Mouse (Mus musculus): ENCODE results near the gene Kcnrg. TPM values are rescaled to one million over a fixed set of nuclear protein-coding genes. Genes with fewer than 3 reads are reported as not detected.
"Not testable (repeated sequence)": the region's sequence is repeated elsewhere in the genome, so short reads cannot be mapped to it uniquely, and the experiment has no call there.

Kcnrg gene
- polyA plus RNA-seq (2016; fragmentation: Nextera tagmentation; extraction: Ambion mirVana) = 0.39 and 0.84 TPM in 2 replicates

DNA sequence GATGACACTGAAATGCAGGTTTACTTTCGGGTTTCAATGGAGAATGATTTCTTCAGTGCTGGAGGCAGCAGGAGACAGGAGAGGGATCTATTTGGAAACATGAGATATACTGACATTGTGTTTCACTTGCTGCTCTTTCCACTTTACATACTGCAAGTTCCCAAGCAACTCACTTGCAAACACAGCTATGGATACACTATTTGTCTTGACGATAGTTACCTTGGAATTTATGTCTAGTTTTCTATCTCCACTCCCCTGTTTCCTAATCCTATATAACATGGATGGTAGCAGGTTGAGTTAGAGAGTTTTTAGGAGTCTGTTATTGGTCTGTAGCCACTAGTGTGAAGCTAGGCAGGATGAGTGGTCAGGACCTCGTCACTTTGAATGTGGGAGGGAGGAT is at the start of gene Kcnrg:
TSS of gene Kcnrg (plus strand) at position 301 of the 400 bp plus-strand sequence.
- no peaks in the 10 kb centered on the region for H3K9me3 ChIP-seq
- H3K36me3 ChIP-seq = peaks cover 29% of the 10 kb centered on the region
- 87% methylated on average over 3 of the region's 3 CpGs for WGBS
- H3K4me3 ChIP-seq = no peak within 1 kb of the TSS
- no peaks in the 10 kb centered on the region for H3K27me3 ChIP-seq (ENCODE audit: insufficient read depth, poor library complexity, severe bottlenecking)
- DNase-seq (ENCODE audit: low spot score) = no peak
- 0 out of 2 replicates have a peak, but pooled peaks cover 5% of the 10 kb centered on the region for H3K4me1 ChIP-seq (replicated peaks)
- no peak within 1 kb of the TSS for H3K27ac ChIP-seq

DNA sequence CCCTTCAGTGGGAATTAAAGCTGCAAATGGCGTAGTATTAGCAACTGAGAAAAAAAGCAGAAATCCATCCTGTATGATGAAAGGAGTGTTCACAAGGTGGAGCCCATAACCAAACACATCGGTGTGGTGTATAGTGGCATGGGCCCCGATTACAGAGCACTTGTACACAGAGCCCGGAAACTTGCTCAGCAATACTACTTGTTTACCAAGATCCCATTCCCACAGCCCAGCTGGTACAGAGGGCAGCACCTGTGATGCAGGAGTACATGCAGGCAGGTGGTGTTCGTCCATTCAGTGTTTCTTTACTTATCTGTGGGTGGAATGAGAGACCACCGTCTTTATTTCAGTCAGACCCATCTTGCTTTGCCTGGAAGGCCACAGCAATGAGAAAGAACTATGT is 48.4 kb upstream of the Kcnrg start:
- no peak overlapping the region for H3K4me3 ChIP-seq
- H3K27ac ChIP-seq = no peak overlapping the region
- H3K36me3 ChIP-seq = no peaks in the 10 kb centered on the region
- H3K4me1 ChIP-seq (replicated peaks) = peaks cover 18% of the 10 kb centered on the region
- WGBS = 91% methylated on average over 6 of the region's 6 CpGs
- H3K27me3 ChIP-seq (ENCODE audit: insufficient read depth, poor library complexity, severe bottlenecking) = peaks cover 14% of the 10 kb centered on the region
- H3K9me3 ChIP-seq = no peaks in the 10 kb centered on the region
- DNase-seq (ENCODE audit: low spot score) = no peak

DNA sequence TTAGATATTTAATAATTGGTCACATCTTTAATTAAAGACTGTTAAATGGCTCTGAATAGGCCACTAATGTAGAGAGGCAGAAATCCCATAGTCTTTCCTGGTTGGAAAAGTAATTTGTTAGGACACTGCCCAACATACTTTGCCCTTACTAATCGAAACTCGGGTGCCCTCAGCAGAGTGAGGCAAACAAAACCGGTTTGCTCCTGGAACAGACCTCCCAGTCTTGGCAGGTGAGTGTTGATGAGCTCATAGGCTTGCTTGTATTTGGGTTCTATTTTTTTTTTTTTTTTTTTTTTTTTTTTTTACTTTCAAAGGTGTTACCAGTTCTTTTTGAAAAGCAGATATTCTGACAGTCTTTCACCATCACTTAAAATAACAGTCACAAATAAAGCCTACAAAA is 47.4 kb upstream of the Kcnrg start:
- Histone ChIP-seq H3K27ac (no peak overlapping the region), H3K36me3 (no peaks in the 10 kb centered on the region), H3K27me3 (ENCODE audit: insufficient read depth, poor library complexity, severe bottlenecking) (peaks cover 14% of the 10 kb centered on the region), H3K9me3 (no peaks in the 10 kb centered on the region), H3K4me1 (replicated peaks) (peaks cover 18% of the 10 kb centered on the region), H3K4me3 (no peak overlapping the region)
- WGBS = 69% methylated on average over 3 of the region's 3 CpGs
- no peak for DNase-seq (ENCODE audit: low spot score)

DNA sequence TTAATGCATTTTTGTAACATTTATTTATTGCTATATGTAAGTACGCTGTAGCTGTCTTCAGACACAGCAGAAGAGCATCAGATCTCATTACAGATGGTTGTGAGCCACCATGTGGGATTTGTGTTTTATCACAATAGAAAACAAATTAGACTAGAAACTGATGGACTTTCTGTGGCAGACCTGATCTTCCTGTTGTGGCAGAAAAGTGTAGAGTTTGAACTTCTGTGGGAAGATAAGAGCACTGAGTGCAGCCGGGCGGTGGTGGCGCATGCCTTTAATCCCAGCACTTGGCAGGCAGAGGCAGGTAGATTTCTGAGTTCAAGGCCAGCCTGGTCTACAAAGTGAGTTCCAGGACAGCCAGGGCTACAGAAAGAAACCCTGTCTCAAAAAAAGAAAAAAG is 41.0 kb upstream of the Kcnrg start:
- H3K4me1 ChIP-seq (replicated peaks); DNase-seq (ENCODE audit: low spot score); H3K36me3 ChIP-seq; H3K27ac ChIP-seq; H3K27me3 ChIP-seq (ENCODE audit: insufficient read depth, poor library complexity, severe bottlenecking); H3K4me3 ChIP-seq; H3K9me3 ChIP-seq: not testable (repeated sequence)
- WGBS = 96% methylated on average over 4 of the region's 4 CpGs

DNA sequence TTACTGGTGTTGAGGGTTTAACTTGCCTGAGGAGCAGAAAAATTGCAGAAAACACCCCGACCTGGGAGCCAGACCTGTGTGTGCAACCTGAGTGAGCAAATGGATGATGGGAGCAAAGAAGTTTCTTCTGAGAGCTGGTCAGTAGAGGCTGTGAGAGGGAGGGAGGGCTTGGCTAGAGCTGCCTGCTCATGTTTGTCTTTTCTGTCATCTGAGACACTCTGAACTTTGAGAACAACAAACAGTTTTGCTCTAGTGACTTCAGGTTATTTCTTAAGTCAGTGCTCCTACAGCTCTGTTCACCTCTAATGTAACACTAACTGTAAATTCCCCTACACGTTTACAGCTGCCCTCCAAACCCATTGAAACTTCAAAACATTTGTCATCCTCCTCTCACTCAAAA is 37.9 kb upstream of the Kcnrg start:
- Histone ChIP-seq H3K36me3 (no peaks in the 10 kb centered on the region), H3K27me3 (ENCODE audit: insufficient read depth, poor library complexity, severe bottlenecking) (no peaks in the 10 kb centered on the region), H3K4me3 (no peak overlapping the region), H3K4me1 (replicated peaks) (no peaks in the 10 kb centered on the region), H3K9me3 (no peaks in the 10 kb centered on the region), H3K27ac (no peak overlapping the region)
- no peak for DNase-seq (ENCODE audit: low spot score)
- 71% methylated on average over 2 of the region's 2 CpGs for WGBS

DNA sequence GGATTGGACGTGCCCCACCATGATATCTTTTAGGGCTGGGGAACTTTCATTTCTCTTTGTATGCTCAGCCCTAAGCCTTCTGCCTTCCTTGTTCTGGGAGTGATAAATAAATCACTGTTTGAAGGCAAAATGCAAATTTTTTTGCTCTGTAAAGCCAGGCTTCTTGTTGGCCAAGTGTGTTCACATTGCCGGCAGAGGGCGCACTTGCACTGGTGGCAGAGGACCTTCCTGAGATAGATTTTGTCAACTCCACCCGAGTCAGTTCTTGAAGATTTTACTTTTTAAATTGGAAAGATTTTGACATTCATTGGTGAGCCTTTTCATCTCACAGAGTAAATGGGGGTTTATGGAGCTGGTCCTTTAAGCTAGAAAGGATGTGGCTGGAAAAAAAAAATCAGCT is 35.9 kb upstream of the Kcnrg start:
- H3K27me3 ChIP-seq (ENCODE audit: insufficient read depth, poor library complexity, severe bottlenecking) = no peaks in the 10 kb centered on the region
- peak; percentile 81 for DNase-seq (ENCODE audit: low spot score)
- H3K9me3 ChIP-seq = no peaks in the 10 kb centered on the region
- H3K4me3 ChIP-seq = no peak overlapping the region
- WGBS = 19% methylated on average over 4 of the region's 4 CpGs
- no peak overlapping the region for H3K27ac ChIP-seq
- no peaks in the 10 kb centered on the region for H3K36me3 ChIP-seq
- no peaks in the 10 kb centered on the region for H3K4me1 ChIP-seq (replicated peaks)

DNA sequence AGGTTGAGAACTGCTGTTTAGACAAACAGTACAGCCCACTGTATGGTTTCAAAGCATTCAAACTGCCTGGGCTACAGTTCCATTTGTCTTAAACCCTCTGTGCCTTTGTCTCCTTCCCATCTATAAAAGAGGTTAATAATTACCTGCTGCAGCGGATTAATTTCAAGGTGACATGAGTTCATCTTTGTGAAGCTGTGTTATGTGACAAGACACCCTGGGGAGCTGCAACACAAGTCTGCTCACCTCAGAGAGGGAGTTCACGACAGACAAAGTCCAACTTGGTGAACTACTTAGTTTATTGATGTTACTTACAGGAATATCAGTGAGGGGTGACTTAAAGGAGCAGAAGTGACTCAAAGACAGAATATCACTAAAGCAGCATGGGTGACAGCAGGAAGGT is 35.1 kb upstream of the Kcnrg start:
- Histone ChIP-seq H3K9me3 (no peaks in the 10 kb centered on the region), H3K36me3 (no peaks in the 10 kb centered on the region), H3K27ac (no peak overlapping the region), H3K27me3 (ENCODE audit: insufficient read depth, poor library complexity, severe bottlenecking) (no peaks in the 10 kb centered on the region), H3K4me1 (replicated peaks) (no peaks in the 10 kb centered on the region), H3K4me3 (no peak overlapping the region)
- WGBS = 72% methylated on average over 2 of the region's 2 CpGs
- no peak for DNase-seq (ENCODE audit: low spot score)

DNA sequence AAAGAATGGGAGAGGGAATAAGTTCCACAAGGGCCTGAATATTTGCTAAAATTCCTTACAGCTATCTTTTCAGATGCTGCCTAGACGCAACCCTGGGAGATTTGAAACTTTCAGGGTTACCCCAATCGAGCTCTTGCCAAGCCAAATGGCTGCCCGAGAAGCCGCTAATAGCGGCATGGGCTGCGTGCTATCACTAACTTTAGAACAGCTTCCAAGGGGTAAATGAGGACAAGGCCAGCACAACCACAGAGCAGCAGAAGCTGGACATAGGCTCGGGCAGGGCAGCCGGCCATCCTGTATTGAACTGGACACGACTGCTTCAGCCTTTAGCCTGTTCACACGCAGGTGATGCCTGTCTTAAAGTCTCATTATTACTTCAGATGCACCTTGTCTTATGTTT is 32.2 kb upstream of the Kcnrg start:
- Histone ChIP-seq H3K4me1 (replicated peaks) (no peaks in the 10 kb centered on the region), H3K27me3 (ENCODE audit: insufficient read depth, poor library complexity, severe bottlenecking) (no peaks in the 10 kb centered on the region), H3K36me3 (no peaks in the 10 kb centered on the region), H3K9me3 (no peaks in the 10 kb centered on the region), H3K4me3 (no peak overlapping the region), H3K27ac (no peak overlapping the region)
- DNase-seq (ENCODE audit: low spot score) = no peak
- 90% methylated on average over 10 of the region's 10 CpGs for WGBS

DNA sequence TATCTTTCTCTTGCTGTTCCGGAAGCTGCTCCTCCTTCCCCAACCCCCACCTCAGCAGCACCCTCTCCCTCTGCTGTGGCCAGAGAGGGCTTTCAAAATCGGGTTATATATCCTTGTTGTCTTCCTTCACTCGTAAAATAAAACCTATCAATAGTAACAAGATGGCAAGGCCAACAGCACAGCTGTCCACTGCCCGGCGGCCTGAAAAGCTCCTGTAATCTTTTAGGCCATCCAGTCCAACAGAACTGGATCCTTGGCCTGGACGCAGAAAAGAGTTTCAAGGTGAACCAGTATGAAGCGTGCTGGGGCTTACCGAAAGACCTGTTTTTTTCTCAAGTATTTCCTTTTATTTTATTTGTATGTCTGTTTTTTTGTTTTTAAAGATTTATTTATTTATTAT is 31.3 kb upstream of the Kcnrg start:
- Histone ChIP-seq H3K36me3 (no peaks in the 10 kb centered on the region), H3K27ac (no peak overlapping the region), H3K9me3 (no peaks in the 10 kb centered on the region), H3K27me3 (ENCODE audit: insufficient read depth, poor library complexity, severe bottlenecking) (no peaks in the 10 kb centered on the region), H3K4me1 (replicated peaks) (no peaks in the 10 kb centered on the region), H3K4me3 (no peak overlapping the region)
- no peak for DNase-seq (ENCODE audit: low spot score)
- WGBS = 90% methylated on average over 8 of the region's 8 CpGs

DNA sequence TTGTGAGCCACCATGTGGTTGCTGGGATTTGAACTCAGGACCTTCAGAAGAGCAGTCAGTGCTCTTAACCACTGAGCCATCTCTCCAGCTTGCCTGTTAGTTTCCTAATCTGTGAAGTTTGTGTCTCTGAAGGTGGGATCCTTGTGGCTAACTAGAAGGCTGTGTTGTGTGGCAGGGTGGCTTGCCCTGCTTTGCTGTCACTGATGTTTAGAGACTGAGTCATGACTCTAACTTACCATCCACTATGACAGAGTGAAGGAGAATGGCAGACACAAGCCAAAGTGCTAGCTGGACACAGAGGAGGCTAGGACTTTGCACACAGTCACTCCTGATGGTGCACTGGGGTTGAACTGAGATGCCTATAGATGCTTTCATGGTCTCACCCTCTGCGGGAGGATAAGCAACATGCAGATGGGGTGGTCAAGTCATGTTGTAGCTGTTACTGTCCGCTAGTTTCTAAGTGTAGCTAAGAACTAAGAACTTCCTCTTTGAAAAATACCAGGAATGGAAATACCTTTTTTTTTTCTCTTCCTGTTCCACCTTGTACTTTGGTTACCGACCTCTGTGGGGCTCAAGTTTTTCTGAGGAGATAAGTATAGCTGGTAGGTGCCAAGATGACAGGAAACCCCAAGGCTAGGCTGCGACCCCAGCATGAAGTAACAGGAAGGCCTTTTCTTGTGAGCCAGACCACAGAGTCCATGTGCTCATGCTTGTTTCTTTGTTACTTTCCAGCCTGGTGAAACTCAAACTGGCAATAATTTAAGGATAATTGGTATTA is 17.8 kb upstream of the Kcnrg start:
- H3K36me3 ChIP-seq = no peaks in the 10 kb centered on the region
- 84% methylated on average over 4 of the region's 4 CpGs for WGBS
- no peaks in the 10 kb centered on the region for H3K27me3 ChIP-seq (ENCODE audit: insufficient read depth, poor library complexity, severe bottlenecking)
- H3K4me3 ChIP-seq = no peak overlapping the region
- H3K4me1 ChIP-seq (replicated peaks) = no peaks in the 10 kb centered on the region
- H3K27ac ChIP-seq = no peak overlapping the region
- no peak for DNase-seq (ENCODE audit: low spot score)
- no peaks in the 10 kb centered on the region for H3K9me3 ChIP-seq

DNA sequence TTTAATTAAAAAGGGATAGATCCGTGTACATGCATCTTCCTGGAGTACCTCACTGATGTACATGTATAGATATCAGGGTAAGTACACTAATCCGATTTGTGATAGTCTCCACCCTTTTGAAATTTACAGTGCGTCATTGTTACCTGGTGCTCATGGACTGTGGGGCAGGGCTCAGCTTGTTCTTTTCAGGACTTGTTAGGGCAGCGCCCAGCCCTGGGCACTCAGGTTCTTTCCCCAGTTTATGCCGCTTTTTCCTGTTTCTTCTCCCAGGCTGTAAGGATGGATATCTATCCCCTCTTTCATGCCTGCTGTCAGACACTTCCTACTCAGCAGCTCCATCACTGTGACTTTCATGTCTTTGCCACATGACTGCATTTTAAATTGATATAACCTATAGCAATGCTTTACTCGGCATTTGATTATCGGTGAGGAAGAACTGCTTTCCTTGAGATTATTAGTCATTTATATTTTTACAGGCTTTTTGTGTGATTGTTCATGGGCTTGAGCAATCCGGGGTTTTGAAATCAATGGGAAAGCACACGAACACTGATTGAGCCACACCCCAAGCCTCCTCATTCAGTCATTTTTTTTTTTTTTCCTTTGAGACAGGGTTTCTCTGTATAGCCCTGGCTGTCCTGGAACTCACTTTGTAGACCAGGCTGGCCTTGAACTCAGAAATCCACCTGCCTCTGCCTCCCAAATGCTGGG is 10.4 kb upstream of the Kcnrg start:
- 91% methylated on average over 9 of the region's 9 CpGs for WGBS
- Histone ChIP-seq H3K27ac (no peak overlapping the region), H3K9me3 (no peaks in the 10 kb centered on the region), H3K4me1 (replicated peaks) (peaks cover 7% of the 10 kb centered on the region), H3K4me3 (no peak overlapping the region), H3K27me3 (ENCODE audit: insufficient read depth, poor library complexity, severe bottlenecking) (no peaks in the 10 kb centered on the region), H3K36me3 (no peaks in the 10 kb centered on the region)
- no peak for DNase-seq (ENCODE audit: low spot score)

DNA sequence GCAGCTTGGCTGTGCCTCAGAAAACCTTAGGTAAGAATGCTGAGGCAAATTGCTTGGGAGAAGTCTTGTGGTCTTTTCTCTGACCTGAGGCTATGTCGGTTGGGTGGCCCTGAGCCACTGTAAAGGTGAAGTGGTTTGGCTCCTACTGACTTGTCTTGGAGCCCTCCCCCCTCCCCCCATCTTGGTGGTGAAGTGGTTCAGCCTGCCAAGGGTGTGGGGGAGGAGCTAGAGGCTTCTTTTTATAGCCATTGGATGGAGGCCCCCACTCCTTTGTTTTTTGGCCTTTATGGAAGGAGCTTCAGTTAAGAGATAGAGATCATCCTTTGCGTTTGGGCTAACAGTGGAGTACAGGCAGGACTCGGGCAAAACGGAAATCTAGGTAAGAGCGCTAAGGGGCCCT is 9.3 kb upstream of the Kcnrg start, which contains the start of gene Trim13:
TSS of gene Trim13 (plus strand) at position 280 of the 400 bp plus-strand sequence.
- Histone ChIP-seq H3K36me3 (no peaks in the 10 kb centered on the region), H3K4me1 (replicated peaks) (peaks cover 9% of the 10 kb centered on the region), H3K27ac (peak within 1 kb of the TSS; percentile 89), H3K27me3 (ENCODE audit: insufficient read depth, poor library complexity, severe bottlenecking) (no peaks in the 10 kb centered on the region), H3K9me3 (no peaks in the 10 kb centered on the region), H3K4me3 (peak within 1 kb of the TSS; percentile 74)
- WGBS = 48% methylated on average over 5 of the region's 5 CpGs
- no peak for DNase-seq (ENCODE audit: low spot score)

DNA sequence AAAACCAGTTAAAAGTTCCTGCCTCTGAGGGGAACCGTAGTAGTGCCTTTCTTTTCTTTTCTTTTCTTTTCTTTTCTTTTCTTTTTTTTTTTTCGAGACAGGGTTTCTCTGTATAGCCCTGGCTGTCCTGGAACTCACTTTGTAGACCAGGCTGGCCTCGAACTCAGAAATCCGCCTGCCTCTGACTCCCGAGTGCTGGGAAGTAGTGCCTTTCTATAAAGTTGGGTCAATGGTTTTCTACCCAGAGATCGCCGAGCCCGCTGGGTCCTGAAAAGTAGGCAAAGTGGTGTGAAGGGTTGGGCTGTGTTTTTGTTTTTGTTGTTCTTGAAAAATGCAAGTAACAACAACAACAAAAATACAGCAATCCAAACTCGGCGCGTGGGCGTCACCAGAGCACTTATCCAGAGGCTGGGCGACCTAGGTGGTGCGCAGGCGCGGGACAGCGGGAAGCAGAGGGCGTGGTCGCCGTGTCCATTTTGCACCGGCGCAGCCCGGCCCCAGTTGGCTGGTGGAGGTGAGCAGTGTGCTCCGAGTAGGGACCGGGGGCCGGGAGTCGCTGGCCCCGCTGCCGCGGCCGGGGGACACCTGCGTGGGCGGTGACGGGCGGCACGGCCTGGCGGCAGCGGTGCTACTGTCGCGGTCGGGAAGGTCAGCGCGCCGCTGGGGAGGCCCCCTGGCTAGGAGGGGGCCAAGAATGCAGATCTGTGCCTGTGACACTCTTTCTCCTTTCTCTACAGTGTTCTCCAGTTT is 8.0 kb upstream of the Kcnrg start:
- Histone ChIP-seq H3K27ac (peak overlapping the region; percentile 89), H3K4me3 (peak overlapping the region; percentile 74), H3K27me3 (ENCODE audit: insufficient read depth, poor library complexity, severe bottlenecking) (no peaks in the 10 kb centered on the region), H3K4me1 (replicated peaks) (peaks cover 13% of the 10 kb centered on the region), H3K36me3 (peaks cover 2% of the 10 kb centered on the region; the same call in 1 of the 2 replicates), H3K9me3 (no peaks in the 10 kb centered on the region)
- WGBS = 6% methylated on average over 44 of the region's 44 CpGs
- peak; percentile 91 for DNase-seq (ENCODE audit: low spot score)
